Mouse (Mus musculus) ES-E14 (cell line): ENCODE data around the gene Ahsg. TPM values are rescaled to one million over a fixed set of nuclear protein-coding genes. Genes with fewer than 3 reads are reported as not detected.

Experiments used
- DNase-seq: peaks from one replicate; pipeline ENCODE4 v3.0.0-alpha.2; 2013; ENCODE audit warnings: low read depth, low spot score
- H3K27ac ChIP-seq: 2 replicates; pipeline ENCODE4 v1.5.1; 2012; ENCODE audit warnings: low read depth, mild to moderate bottlenecking, low read length, moderate library complexity, mixed read lengths; ENCODE audit not compliant: poor library complexity, insufficient read depth, severe bottlenecking
- H3K36me3 ChIP-seq: 2 replicates; pipeline ENCODE4 v1.6.1; 2012; ENCODE audit warnings: mild to moderate bottlenecking, low read length, moderate library complexity, mixed read lengths; ENCODE audit not compliant: control insufficient read depth, poor library complexity, insufficient read depth, severe bottlenecking
- H3K4me1 ChIP-seq, 2 experiments: fragments of 150-350 bp in 1 of 2; sonication (generic) in 1 of 2; 2 replicates each; pipeline ENCODE4 v1.6.1; 2012; ENCODE audit warnings: low read length in 2 of 2, mild to moderate bottlenecking in 1 of 2, mixed read lengths in 1 of 2; ENCODE audit not compliant: control insufficient read depth in 2 of 2, insufficient read depth in 2 of 2, poor library complexity in 1 of 2
- H3K4me3 ChIP-seq, 2 experiments: fragments of 150-350 bp in 1 of 2; sonication (generic) in 1 of 2; 2 replicates each; pipeline ENCODE4 v1.5.1; 2012; ENCODE audit warnings: low read length in 2 of 2, low read depth in 1 of 2, mild to moderate bottlenecking in 1 of 2, mixed read lengths in 1 of 2; ENCODE audit not compliant: insufficient read depth in 1 of 2, poor library complexity in 1 of 2, severe bottlenecking in 1 of 2
- H3K9ac ChIP-seq: 2 replicates; pipeline ENCODE4 v1.6.1; 2012; ENCODE audit warnings: low read depth, mild to moderate bottlenecking, low read length, mixed read lengths; ENCODE audit not compliant: poor library complexity, insufficient read depth, severe bottlenecking
- H3K9me3 ChIP-seq: fragments of 150-350 bp; sonication (generic); 2 replicates; pipeline ENCODE4 v1.6.1; 2012; ENCODE audit warnings: low read depth, mild to moderate bottlenecking, low read length; ENCODE audit not compliant: control insufficient read depth, insufficient read depth
- CHD2 ChIP-seq: IDR thresholded peaks from 2 replicates; pipeline ENCODE4 v1.6.1; 2014; ENCODE audit warnings: mild to moderate bottlenecking, low read depth, low read length, inconsistent platforms
- HCFC1 ChIP-seq: IDR thresholded peaks from 2 replicates; pipeline ENCODE4 v1.6.1; 2012; ENCODE audit warnings: low read length, inconsistent platforms, borderline replicate concordance; ENCODE audit not compliant: insufficient read depth
- MAFK ChIP-seq: IDR thresholded peaks from 2 replicates; pipeline ENCODE4 v1.6.1; 2014; ENCODE audit warnings: mild to moderate bottlenecking, low read depth, low read length, inconsistent platforms; ENCODE audit not compliant: insufficient read depth
- ZC3H11A ChIP-seq: IDR thresholded peaks from 2 replicates; pipeline ENCODE4 v1.6.1; 2012; ENCODE audit warnings: low read depth, mild to moderate bottlenecking, inconsistent platforms, low read length, borderline replicate concordance
- ZNF384 ChIP-seq: IDR thresholded peaks from 2 replicates; pipeline ENCODE4 v1.6.1; 2012; ENCODE audit warnings: low read depth, low read length, inconsistent platforms
- in situ Hi-C, 2 experiments: fragments of 600-800 bp; cut with MboI; formaldehyde crosslinking; loops; one replicate each; pipeline ENCODE4 v1.15.1; 2025; ENCODE audit warnings: low sequenced_read_pairs in 2 of 2, inconsistent platforms in 1 of 2; ENCODE audit not compliant: unreplicated experiment in 2 of 2
- total RNA-seq: library from RNA; depleted of rRNA; stranded (reverse); fragments of 300-350 nt; gene quantifications from 2 replicates; pipeline ENCODE4 v1.2.3, GENCODE M21; 2012

Ahsg gene
- total RNA-seq, 1 experiment = 1.8 TPM

DNA sequence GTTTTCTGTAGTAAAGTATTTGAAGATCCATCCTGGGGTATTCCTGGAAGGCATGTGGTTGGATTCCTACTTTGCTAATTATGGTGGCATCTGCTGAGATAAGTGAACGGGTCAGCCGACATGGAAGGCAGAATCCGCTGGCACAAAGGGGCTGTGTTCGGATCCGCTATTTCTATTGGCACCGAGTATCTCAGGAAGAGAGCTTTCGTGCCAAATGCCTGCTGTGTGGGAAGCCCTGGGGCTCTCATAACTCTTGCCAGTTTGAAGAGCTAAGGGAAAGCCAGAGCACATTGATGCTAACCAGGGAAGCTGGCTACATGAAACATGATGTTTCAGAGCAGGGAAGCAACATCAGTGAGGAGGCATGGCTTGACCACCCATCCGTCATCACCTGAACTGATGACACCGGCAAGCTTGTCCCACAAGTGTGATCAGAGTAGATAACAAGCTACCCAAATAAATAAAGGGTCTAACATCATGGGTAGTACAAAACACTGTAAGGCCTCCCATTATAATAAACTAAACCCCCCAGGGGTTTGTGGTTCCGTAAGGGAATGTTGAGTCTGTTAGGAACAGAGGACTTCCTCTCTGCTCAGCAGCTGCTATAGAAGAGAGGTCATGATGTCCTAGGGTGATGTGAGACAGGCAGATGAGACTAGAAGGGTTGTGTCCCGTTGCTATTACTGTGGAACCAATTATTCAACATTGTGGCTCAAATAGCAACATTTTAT lies 13.3 kb upstream of the Ahsg start:
- H3K9me3 ChIP-seq = no peaks in the 10 kb centered on the region
- DNase-seq = no peak
- H3K4me1 ChIP-seq = no peaks in the 10 kb centered on the region; a peak in 2 of 4 replicates
- in situ Hi-C loops = loop anchor here in 1 of 2 experiments (5.0 kb wide), 1 partner anchor 174 kb away; no protein-coding TSS in a partner anchor
- no peak for TF ChIP-seq ZC3H11A
- TF ChIP-seq HCFC1 = no peak
- TF ChIP-seq ZNF384 = no peak
- no peak for TF ChIP-seq CHD2
- TF ChIP-seq MAFK = no peak
- H3K9ac ChIP-seq = no peak overlapping the region
- H3K27ac ChIP-seq = no peak overlapping the region
- H3K4me3 ChIP-seq = no peak overlapping the region
- no peaks in the 10 kb centered on the region for H3K36me3 ChIP-seq

DNA sequence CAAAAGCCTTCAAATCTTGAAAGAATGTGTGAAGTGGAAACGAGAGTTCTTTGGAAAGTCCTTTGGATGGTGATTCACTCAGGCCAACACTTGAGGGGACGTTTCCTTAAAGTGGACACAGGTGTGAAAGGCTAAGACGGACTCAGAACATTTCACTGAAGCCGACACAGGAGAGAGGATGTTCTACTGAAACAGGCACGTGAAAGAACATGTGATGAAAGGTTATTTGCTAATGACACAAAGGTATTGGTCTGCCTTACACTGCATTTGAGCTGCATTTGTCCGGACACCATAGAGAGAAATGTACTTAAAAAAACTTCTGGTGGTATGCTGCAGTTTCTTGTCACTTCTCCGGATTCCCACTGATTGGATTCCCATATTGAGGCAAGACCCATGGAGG lies 12.4 kb upstream of the Ahsg start:
- in situ Hi-C loops = loop anchor here in 1 of 2 experiments (5.0 kb wide), 1 partner anchor 174 kb away; no protein-coding TSS in a partner anchor
- H3K4me3 ChIP-seq = no peak overlapping the region
- no peaks in the 10 kb centered on the region for H3K36me3 ChIP-seq
- H3K4me1 ChIP-seq = no peaks in the 10 kb centered on the region; a peak in 1 of 4 replicates
- TF ChIP-seq HCFC1 (no peak), ZC3H11A (no peak), MAFK (no peak), ZNF384 (no peak), CHD2 (no peak)
- H3K9ac ChIP-seq = no peak overlapping the region
- no peaks in the 10 kb centered on the region for H3K9me3 ChIP-seq
- no peak for DNase-seq
- H3K27ac ChIP-seq = no peak overlapping the region

DNA sequence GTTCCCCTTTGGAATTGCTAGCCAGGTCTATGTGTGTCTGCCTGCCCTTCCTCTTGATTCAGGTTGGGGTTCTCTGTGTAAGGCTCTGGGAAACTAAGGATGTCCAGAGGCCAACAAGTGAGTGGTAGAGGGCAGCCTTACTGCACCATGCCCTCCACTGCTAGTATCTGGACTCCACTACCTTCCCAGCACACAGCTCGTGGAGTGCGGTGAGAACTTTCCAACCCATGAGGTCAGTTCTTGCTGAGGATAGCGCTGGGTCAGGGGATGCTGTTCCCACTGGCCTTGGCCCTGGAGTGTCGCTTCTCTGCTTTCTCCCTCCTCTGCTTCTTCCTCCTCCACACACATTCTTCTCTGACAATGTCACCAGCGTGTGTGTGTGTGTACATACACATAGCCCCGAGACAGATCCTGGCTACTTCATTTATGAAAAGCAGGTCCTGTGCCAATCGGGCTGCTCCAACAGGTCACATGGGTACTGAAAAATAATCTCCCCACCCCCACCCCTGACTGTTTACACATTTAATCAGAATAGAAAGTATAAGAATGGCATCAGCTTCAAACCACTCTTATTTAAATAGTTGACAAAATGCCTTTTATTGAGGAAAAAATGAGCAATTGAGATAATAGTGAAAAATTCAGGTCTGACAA lies 11.0 kb upstream of the Ahsg start:
- Histone ChIP-seq H3K4me1 (peaks cover 0 to under 1% of the 10 kb centered on the region in 2 experiments; a peak in 1 of 4 replicates), H3K27ac (no peak overlapping the region), H3K4me3 (no peak overlapping the region), H3K9me3 (no peaks in the 10 kb centered on the region), H3K9ac (no peak overlapping the region), H3K36me3 (no peaks in the 10 kb centered on the region)
- no peak for TF ChIP-seq MAFK
- TF ChIP-seq ZNF384 = no peak
- no peak for TF ChIP-seq HCFC1
- no peak for TF ChIP-seq CHD2
- TF ChIP-seq ZC3H11A = no peak
- no peak for DNase-seq
- in situ Hi-C loops = loop anchor here in 1 of 2 experiments (5.0 kb wide), 1 partner anchor 172 kb away; no protein-coding TSS in a partner anchor

DNA sequence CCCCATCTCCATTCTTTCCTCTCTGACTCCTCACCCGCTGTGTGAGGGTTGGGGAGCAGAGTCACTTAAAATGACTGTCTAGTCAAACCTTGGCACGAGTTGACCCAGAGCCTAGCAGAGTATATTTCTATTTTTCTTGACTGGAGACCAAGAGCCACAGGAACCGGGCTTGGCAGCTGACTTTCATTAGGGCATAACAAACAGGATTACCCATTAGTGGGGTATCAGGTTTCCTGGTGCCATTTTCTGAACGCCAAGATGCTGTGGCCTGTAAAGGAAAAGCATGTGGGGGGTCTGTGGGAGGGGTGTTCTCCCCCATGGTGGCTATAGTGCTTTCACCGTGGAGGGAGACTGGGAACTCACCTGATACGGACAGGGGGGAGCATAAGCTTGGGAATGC lies 10.2 kb upstream of the Ahsg start:
- DNase-seq = no peak

More for the DNA sequence above, 10.2 kb upstream of the Ahsg start:
- TF ChIP-seq ZC3H11A (no peak), HCFC1 (no peak), MAFK (no peak), ZNF384 (no peak), CHD2 (no peak)
- Histone ChIP-seq H3K36me3 (no peaks in the 10 kb centered on the region), H3K4me3 (no peak overlapping the region), H3K9me3 (no peaks in the 10 kb centered on the region), H3K9ac (no peak overlapping the region), H3K4me1 (peaks cover 1 to 3% of the 10 kb centered on the region in 2 experiments; a peak in 1 of 4 replicates), H3K27ac (no peak overlapping the region)
- in situ Hi-C loops = no loop called here
